Mouse (Mus musculus) liver, embryonic 15.5 days (tissue): ENCODE results near the gene Pus7. TPM values are rescaled to one million over a fixed set of nuclear protein-coding genes. Genes with fewer than 3 reads are reported as not detected.
A peak's percentile ranks its signal among the peaks of the same experiment; 100 is the strongest.

Source experiments
- ATAC-seq: fragments of 200-750 bp; cut with Nextera tagmentation; 2 replicates; pipeline ENCODE4 v1.8.0; 2017; ENCODE audit warnings: moderate number of reproducible peaks, mild to moderate bottlenecking, moderate library complexity; ENCODE audit not compliant: insufficient read depth
- H3K27ac ChIP-seq: fragments of 300-500 bp; sonication (generic); replicated peaks from 2 replicates; pipeline ENCODE4 v1.5.1; 2015; ENCODE audit warnings: mild to moderate bottlenecking, inconsistent platforms
- H3K27me3 ChIP-seq: fragments of 300-500 bp; sonication (generic); 2 replicates; pipeline ENCODE4 v1.6.1; 2015; ENCODE audit warnings: mild to moderate bottlenecking, inconsistent platforms
- H3K36me3 ChIP-seq: fragments of 300-500 bp; sonication (generic); replicated peaks from 2 replicates; pipeline ENCODE4 v1.6.1; 2015; ENCODE audit warnings: moderate library complexity, mild to moderate bottlenecking, inconsistent platforms
- H3K4me1 ChIP-seq: fragments of 300-500 bp; sonication (generic); replicated peaks from 2 replicates; pipeline ENCODE4 v1.6.1; 2015; ENCODE audit warnings: inconsistent platforms
- H3K4me2 ChIP-seq: fragments of 300-500 bp; sonication (generic); 2 replicates; pipeline ENCODE4 v1.6.1; 2015; ENCODE audit warnings: moderate library complexity, mild to moderate bottlenecking, inconsistent platforms
- H3K4me3 ChIP-seq: fragments of 300-500 bp; sonication (generic); replicated peaks from 2 replicates; pipeline ENCODE4 v1.5.1; 2015; ENCODE audit warnings: mild to moderate bottlenecking, inconsistent platforms
- H3K9ac ChIP-seq: fragments of 300-500 bp; sonication (generic); 2 replicates; pipeline ENCODE4 v1.6.1; 2015; ENCODE audit warnings: moderate library complexity, mild to moderate bottlenecking, inconsistent platforms
- H3K9me3 ChIP-seq: fragments of 300-500 bp; sonication (generic); replicated peaks from 2 replicates; pipeline ENCODE4 v1.6.1; 2016; ENCODE audit warnings: inconsistent platforms
- WGBS: fragments of 180-500 bp; shearing (Covaris S2); methylation state at CpG from one replicate; pipeline ENCODE4 v1.1.7; 2015; ENCODE audit warnings: mixed read lengths; ENCODE audit not compliant: insufficient replicate concordance; 5-methylcytosine and 5-hydroxymethylcytosine counted together
- polyA plus RNA-seq: library from polyadenylated mRNA; unstranded; fragments of >200 nt; fragmentation: Nextera tagmentation; extraction: Ambion mirVana; gene quantifications from 2 replicates; pipeline ENCODE4 v1.2.1, GENCODE M21; 2015

The Pus7 gene
- polyA plus RNA-seq, 1 experiment from 2014 or later, result 12.8 TPM

- Histone ChIP-seq H3K9me3 (no peaks in the 10 kb centered on the region), H3K4me1 (peaks cover 45% of the 10 kb centered on the region), H3K27ac (peak within 1 kb of the TSS; percentile 85), H3K4me3 (peak within 1 kb of the TSS; percentile 82), H3K4me2 (peak within 1 kb of the TSS; percentile 84), H3K27me3 (no peaks in the 10 kb centered on the region), H3K9ac (peak within 1 kb of the TSS; percentile 86), H3K36me3 (peaks cover 27% of the 10 kb centered on the region)
- under 1% methylated on average over 47 of the region's 47 CpGs for WGBS
- ATAC-seq, result peak; percentile 77
Observed at GRCm38 (mm10) chr5:23787536-23788389, 4.3 kb upstream of the Pus7 start, which contains the start of gene Rint1. Rint1 (plus strand) TSS chr5:23787711.

DNA sequence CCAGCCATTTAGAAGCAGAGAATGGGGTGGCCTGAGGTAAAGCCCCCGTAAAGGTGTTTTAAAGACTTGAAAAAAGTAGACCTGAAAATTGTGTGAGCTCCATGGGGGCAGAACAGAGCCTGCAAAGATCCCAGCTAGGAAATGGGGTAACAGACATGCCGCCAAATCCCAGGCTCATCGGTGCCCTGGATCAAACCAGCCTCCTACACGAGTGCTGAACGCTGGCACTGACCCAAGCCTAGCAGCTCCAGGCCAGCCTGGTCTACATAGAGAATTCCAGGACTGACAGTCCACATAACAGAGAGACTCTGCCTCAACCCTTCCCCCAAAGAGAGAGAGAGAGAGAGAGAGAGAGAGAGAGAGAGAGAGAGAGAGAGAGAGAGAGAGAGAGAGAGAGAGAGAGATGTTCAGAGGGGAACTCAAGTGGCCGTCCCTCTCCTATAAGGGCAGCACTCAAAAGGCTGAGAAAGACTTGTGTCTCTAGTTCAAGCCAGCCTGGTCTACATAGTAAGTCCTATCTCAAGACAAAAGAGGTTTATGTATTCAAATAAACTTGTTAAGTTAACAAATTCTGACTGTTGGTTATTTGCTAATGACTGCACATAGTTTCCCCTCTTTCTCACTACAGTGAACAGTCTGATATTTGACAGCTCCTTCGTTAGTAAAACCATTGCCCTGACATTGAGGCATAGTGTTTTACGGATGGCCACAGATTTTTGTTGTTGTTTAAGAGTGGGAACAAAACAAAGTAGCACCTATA, 1.3 kb downstream of the Pus7 start:
- peak overlapping the region; percentile 83 for H3K9ac ChIP-seq
- peak overlapping the region; percentile 89 for H3K4me3 ChIP-seq
- no peak overlapping the region; the same call in 1 of the 2 replicates for H3K27ac ChIP-seq
- H3K36me3 ChIP-seq, result 0 out of 2 replicates have a peak, but pooled peaks cover 6% of the 10 kb centered on the region
- no peaks in the 10 kb centered on the region for H3K9me3 ChIP-seq
- no peak for ATAC-seq
- H3K4me1 ChIP-seq, result peaks cover 31% of the 10 kb centered on the region
- H3K4me2 ChIP-seq, result peak overlapping the region; percentile 98
- H3K27me3 ChIP-seq, result no peaks in the 10 kb centered on the region
- WGBS, result 29% methylated on average over 8 of the region's 8 CpGs

GRCm38 (mm10) chr5:23781172-23781571, 2.3 kb downstream of the Pus7 start:
- Histone ChIP-seq H3K9ac (no peak overlapping the region), H3K4me3 (no peak overlapping the region), H3K9me3 (no peaks in the 10 kb centered on the region), H3K4me1 (peaks cover 28% of the 10 kb centered on the region), H3K27me3 (no peaks in the 10 kb centered on the region), H3K36me3 (0 out of 2 replicates have a peak, but pooled peaks cover 12% of the 10 kb centered on the region), H3K27ac (no peak overlapping the region), H3K4me2 (peak overlapping the region; percentile 16; the same call in 1 of the 2 replicates)
- 48% methylated on average over 4 of the region's 4 CpGs for WGBS
- ATAC-seq, result no peak

GRCm38 (mm10) chr5:23780516-23780915, 3.0 kb downstream of the Pus7 start:
- Histone ChIP-seq H3K4me1 (peaks cover 28% of the 10 kb centered on the region), H3K9ac (no peak overlapping the region), H3K4me2 (no peak overlapping the region), H3K9me3 (no peaks in the 10 kb centered on the region), H3K36me3 (peaks cover 16% of the 10 kb centered on the region; the same call in 1 of the 2 replicates), H3K27me3 (no peaks in the 10 kb centered on the region), H3K4me3 (no peak overlapping the region), H3K27ac (no peak overlapping the region)
- 73% methylated on average over 4 of the region's 4 CpGs for WGBS
- no peak for ATAC-seq

- Histone ChIP-seq H3K4me2 (no peak overlapping the region), H3K4me1 (peaks cover 16% of the 10 kb centered on the region), H3K9me3 (no peaks in the 10 kb centered on the region), H3K4me3 (no peak overlapping the region), H3K36me3 (peaks cover 42% of the 10 kb centered on the region), H3K27ac (no peak overlapping the region), H3K27me3 (no peaks in the 10 kb centered on the region), H3K9ac (no peak overlapping the region)
- ATAC-seq, result no peak
- 72% methylated on average over 6 of the region's 6 CpGs for WGBS
Observed at GRCm38 (mm10) chr5:23774186-23774585, 9.3 kb downstream of the Pus7 start.

DNA sequence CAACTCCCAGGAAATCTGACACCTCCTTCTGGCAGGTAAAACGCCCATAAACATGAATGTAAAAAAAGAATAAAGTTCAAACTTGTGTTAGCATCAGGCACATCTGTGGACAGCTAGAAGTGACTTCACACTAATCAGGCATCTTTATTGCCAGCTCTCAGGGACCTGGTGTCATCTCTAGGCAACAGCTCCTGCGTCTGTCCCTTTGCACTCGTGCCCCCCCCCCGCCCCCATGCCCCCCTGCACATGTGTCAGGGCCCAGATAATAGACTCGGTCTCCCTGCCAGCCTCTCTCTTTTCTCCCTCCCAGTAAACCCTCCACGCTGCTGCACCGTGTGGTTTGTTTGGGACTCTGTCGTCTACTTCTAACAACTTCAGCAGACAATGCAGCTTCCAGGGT, 12.4 kb downstream of the Pus7 start:
- peak; percentile 93 for ATAC-seq
- Histone ChIP-seq H3K4me2 (peak overlapping the region; percentile 44), H3K4me3 (peak overlapping the region; percentile 21), H3K27ac (peak overlapping the region; percentile 54), H3K9ac (no peak overlapping the region), H3K36me3 (peaks cover 50% of the 10 kb centered on the region), H3K27me3 (no peaks in the 10 kb centered on the region), H3K4me1 (peaks cover 16% of the 10 kb centered on the region), H3K9me3 (no peaks in the 10 kb centered on the region)
- WGBS, result 27% methylated on average over 8 of the region's 8 CpGs

GRCm38 (mm10) chr5:23764557-23764956, 19.0 kb downstream of the Pus7 start:
- H3K9ac ChIP-seq, result no peak overlapping the region
- H3K4me1 ChIP-seq, result no peaks in the 10 kb centered on the region
- H3K9me3 ChIP-seq, result no peaks in the 10 kb centered on the region
- H3K27me3 ChIP-seq, result no peaks in the 10 kb centered on the region
- H3K4me2 ChIP-seq, result no peak overlapping the region
- no peak overlapping the region for H3K4me3 ChIP-seq
- H3K27ac ChIP-seq, result no peak overlapping the region
- 78% methylated on average over 5 of the region's 5 CpGs for WGBS
- no peak for ATAC-seq
- H3K36me3 ChIP-seq, result peaks cover 48% of the 10 kb centered on the region

GRCm38 (mm10) chr5:23762531-23762930, 21.0 kb downstream of the Pus7 start:
- Histone ChIP-seq H3K27me3 (no peaks in the 10 kb centered on the region), H3K9ac (no peak overlapping the region), H3K27ac (no peak overlapping the region), H3K9me3 (no peaks in the 10 kb centered on the region), H3K4me2 (no peak overlapping the region), H3K4me3 (no peak overlapping the region), H3K4me1 (no peaks in the 10 kb centered on the region), H3K36me3 (peaks cover 51% of the 10 kb centered on the region)
- ATAC-seq, result no peak
- WGBS, result 75% methylated on average over 6 of the region's 6 CpGs

DNA sequence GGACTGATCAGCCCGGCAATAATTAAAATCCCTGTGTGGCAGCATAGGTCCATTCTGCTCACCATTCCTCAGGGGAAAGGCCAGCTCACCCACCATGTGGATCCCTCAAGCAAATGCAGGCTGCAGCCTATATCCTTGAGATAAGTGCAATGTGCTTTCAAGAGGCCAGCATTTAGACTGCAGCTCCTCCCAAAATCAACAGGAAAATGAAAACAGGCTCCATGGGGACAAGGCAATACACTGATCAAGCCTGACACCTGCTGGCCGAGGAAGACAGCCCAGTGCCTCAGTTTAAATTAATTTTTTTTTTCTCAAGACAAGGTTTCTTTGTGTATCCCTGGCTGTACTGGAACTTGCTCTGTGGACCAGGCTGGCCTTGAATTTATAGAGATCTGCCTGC, 24.9 kb downstream of the Pus7 start:
- Histone ChIP-seq H3K9ac (no peak overlapping the region), H3K4me2 (no peak overlapping the region), H3K4me3 (no peak overlapping the region), H3K27ac (no peak overlapping the region), H3K36me3 (peaks cover 60% of the 10 kb centered on the region), H3K27me3 (no peaks in the 10 kb centered on the region), H3K9me3 (no peaks in the 10 kb centered on the region), H3K4me1 (no peaks in the 10 kb centered on the region)
- ATAC-seq, result no peak
- WGBS, result 27% methylated on average over 2 of the region's 2 CpGs

DNA sequence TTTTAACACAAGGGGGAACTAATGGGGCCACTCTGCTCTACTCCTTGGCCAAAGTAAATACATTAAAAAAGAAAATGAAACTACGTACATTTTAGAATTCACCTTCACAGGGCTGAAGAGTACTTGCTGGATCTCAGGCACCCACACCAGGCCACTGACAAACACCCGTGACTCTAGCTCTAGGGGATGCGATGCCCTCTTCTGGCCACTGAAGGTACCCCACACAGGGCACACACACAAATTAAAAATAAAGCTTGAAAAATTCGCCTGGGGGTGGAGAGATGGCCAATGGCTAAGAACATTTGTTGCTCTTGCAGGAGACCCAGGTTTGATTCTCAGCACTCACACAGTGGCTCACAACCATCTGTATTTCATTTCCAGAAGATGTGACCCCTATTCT, 27.1 kb downstream of the Pus7 start:
- ATAC-seq, result no peak
- Histone ChIP-seq H3K4me1 (no peaks in the 10 kb centered on the region), H3K27ac (no peak overlapping the region), H3K4me2 (no peak overlapping the region), H3K9ac (no peak overlapping the region), H3K27me3 (no peaks in the 10 kb centered on the region), H3K9me3 (no peaks in the 10 kb centered on the region), H3K4me3 (no peak overlapping the region), H3K36me3 (peaks cover 57% of the 10 kb centered on the region)
- 77% methylated on average over 4 of the region's 4 CpGs for WGBS

DNA sequence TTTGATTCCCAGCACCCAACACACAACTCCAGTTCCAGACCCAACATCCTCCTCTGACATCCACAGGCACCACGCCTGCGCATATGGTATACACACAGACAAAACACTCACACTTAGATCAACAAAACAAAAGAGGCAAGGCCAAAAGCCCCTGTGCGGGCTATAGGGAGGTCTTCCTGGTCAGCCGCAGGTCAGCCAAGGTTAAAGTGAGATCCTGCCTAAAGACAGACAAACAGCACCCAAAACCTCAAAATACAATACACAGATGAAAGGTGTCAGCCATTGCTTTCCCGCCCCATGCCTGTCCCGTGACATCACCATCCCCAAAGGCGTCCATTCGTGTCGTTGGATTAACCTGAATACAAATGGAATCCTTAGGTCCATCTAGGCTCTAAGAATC, 27.9 kb downstream of the Pus7 start:
- Histone ChIP-seq H3K27me3 (no peaks in the 10 kb centered on the region), H3K4me1 (no peaks in the 10 kb centered on the region), H3K4me3 (no peak overlapping the region), H3K36me3 (peaks cover 65% of the 10 kb centered on the region), H3K27ac (no peak overlapping the region), H3K9ac (no peak overlapping the region), H3K9me3 (no peaks in the 10 kb centered on the region), H3K4me2 (no peak overlapping the region)
- no peak for ATAC-seq
- 89% methylated on average over 9 of the region's 9 CpGs for WGBS
